Mouse (Mus musculus): ENCODE results near the gene Slco1a1. TPM values are rescaled to one million over a fixed set of nuclear protein-coding genes. Genes with fewer than 3 reads are reported as not detected.

Slco1a1 gene
- not detected for total RNA-seq (2021)
- polyA plus RNA-seq (2012; rRNA removed): not detected in 2 replicates
- long read RNA-seq: 0 reads

DNA sequence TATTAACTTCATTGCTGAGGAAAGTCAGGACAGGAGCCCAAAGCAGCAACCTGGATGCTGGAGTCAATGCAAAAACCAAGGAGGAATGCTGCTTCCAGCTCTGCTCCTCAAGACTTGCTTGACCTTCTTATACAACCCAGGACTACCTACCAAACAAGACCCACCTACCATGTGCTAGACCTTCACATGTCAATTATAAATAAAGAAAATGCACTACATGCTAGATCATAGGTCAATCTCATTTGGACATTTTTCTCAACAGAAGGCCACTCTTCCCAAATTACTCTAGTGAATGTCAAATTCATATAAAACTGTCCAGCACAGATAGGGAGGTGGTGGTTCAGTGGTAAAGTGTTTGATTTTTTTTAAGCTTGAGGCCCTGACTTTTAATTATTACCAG lies at the start of gene Slco1a1:
Slco1a1 (minus strand) TSS at position 101 of the 400 bp plus-strand sequence.
- Histone ChIP-seq H3K27me3 (ENCODE audit: control insufficient read depth, insufficient read depth, low read length) (no peaks in the 10 kb centered on the region), H3K9ac (ENCODE audit: low read depth, low read length) (no peak within 1 kb of the TSS), H3K4me3 (no peak within 1 kb of the TSS), H3K79me2 (replicated peaks; ENCODE audit: control insufficient read depth, insufficient read depth, low read length) (no peaks in the 10 kb centered on the region), H3K4me1 (ENCODE audit: control insufficient read depth, insufficient read depth, low read length) (no peaks in the 10 kb centered on the region), H3K27ac (no peak within 1 kb of the TSS), H3K36me3 (ENCODE audit: control insufficient read depth, insufficient read depth, low read length) (no peaks in the 10 kb centered on the region)
- DNase-seq: no peak
- intact Hi-C loops (cut with DNase I): no loop called here
- TF ChIP-seq POLR2A (IDR thresholded peaks at IDR 0.05; ENCODE audit: insufficient read depth, low read depth, low read length): no peak
- no peak for TF ChIP-seq EP300 (IDR thresholded peaks at IDR 0.05; ENCODE audit: insufficient read depth, low read depth, low read length)
- TF ChIP-seq CTCF (IDR thresholded peaks at IDR 0.05): no peak

DNA sequence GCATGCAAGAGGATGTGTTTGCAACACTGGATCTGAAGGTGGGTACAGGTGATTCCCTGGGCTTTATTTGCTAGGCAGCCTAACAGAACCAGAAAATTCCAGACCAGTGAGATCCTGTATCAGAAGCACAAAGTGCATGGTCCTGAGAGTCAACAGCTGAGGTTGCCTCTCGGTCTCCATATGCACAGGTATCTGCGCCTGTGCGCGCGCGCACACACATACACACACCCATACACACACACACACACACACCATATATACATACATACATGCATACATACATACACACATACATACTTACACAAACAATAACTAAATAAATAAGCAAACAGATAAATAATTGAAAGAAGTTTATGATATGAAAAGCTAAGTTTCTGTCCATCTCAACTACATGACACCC lies 40.0 kb upstream of the Slco1a1 start:
- H3K36me3 ChIP-seq (ENCODE audit: control insufficient read depth, insufficient read depth, low read length): no peaks in the 10 kb centered on the region
- no peak for DNase-seq
- WGBS: 100% methylated on average over 6 of the region's 6 CpGs
- H3K79me2 ChIP-seq (replicated peaks; ENCODE audit: control insufficient read depth, insufficient read depth, low read length): no peaks in the 10 kb centered on the region
- TF ChIP-seq CTCF (IDR thresholded peaks at IDR 0.05) (no peak), POLR2A (IDR thresholded peaks at IDR 0.05; ENCODE audit: insufficient read depth, low read depth, low read length) (no peak), EP300 (IDR thresholded peaks at IDR 0.05; ENCODE audit: insufficient read depth, low read depth, low read length) (no peak)
- H3K27ac ChIP-seq: no peak overlapping the region
- intact Hi-C loops (cut with DNase I): no loop called here
- no peaks in the 10 kb centered on the region for H3K4me1 ChIP-seq (ENCODE audit: control insufficient read depth, insufficient read depth, low read length)
- H3K9ac ChIP-seq (ENCODE audit: low read depth, low read length): no peak overlapping the region
- H3K4me3 ChIP-seq: no peak overlapping the region
- no peaks in the 10 kb centered on the region for H3K27me3 ChIP-seq (ENCODE audit: control insufficient read depth, insufficient read depth, low read length)

DNA sequence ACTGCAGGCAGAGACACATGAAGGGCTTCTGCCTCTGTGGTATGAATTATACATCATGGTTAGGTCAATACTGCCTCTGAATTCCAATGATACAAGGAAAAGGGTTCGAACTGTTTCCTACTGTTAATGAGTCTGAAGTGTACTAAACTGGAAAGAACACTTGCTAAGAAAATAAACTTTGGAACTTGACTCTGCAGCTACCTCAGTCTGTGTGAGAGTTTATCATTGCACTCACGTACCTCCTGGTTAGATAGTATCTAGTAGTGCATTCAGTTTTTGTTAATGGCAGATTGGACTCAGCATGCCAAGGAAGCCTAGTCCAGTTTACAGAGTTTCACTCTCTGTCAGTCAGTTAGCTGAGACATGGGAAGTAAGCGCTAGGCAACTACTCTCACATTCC lies 37.9 kb upstream of the Slco1a1 start:
- H3K4me3 ChIP-seq: no peak overlapping the region
- no peak overlapping the region for H3K27ac ChIP-seq
- no peaks in the 10 kb centered on the region for H3K36me3 ChIP-seq (ENCODE audit: control insufficient read depth, insufficient read depth, low read length)
- no peaks in the 10 kb centered on the region for H3K27me3 ChIP-seq (ENCODE audit: control insufficient read depth, insufficient read depth, low read length)
- no peak for DNase-seq
- H3K4me1 ChIP-seq (ENCODE audit: control insufficient read depth, insufficient read depth, low read length): no peaks in the 10 kb centered on the region
- TF ChIP-seq EP300 (IDR thresholded peaks at IDR 0.05; ENCODE audit: insufficient read depth, low read depth, low read length) (no peak), POLR2A (IDR thresholded peaks at IDR 0.05; ENCODE audit: insufficient read depth, low read depth, low read length) (no peak), CTCF (IDR thresholded peaks at IDR 0.05) (no peak)
- no peak overlapping the region for H3K9ac ChIP-seq (ENCODE audit: low read depth, low read length)
- WGBS: 74% methylated on average over 3 of the region's 3 CpGs
- H3K79me2 ChIP-seq (replicated peaks; ENCODE audit: control insufficient read depth, insufficient read depth, low read length): no peaks in the 10 kb centered on the region
- intact Hi-C loops (cut with DNase I): no loop called here

DNA sequence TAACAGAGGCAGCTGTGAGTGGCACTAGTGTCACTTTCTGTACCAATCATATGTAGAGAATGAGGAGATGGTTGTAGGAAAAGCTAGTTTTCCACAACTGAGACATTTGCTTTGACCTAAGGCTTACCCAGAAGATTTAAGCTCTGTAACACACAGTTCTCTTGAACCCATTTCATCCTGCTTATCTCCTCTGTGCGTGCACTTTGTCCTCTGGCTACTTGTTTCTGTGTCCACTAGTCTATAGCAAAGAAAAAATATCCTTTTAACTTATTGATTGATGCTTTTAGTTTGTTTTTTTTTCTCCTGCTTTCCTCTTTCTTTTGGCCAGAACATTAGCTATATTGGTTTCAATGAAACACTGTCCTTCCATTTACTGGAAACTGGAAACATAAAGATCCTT lies 15.7 kb upstream of the Slco1a1 start:
- intact Hi-C loops (cut with DNase I): no loop called here
- Histone ChIP-seq H3K27me3 (ENCODE audit: control insufficient read depth, insufficient read depth, low read length) (no peaks in the 10 kb centered on the region), H3K79me2 (replicated peaks; ENCODE audit: control insufficient read depth, insufficient read depth, low read length) (no peaks in the 10 kb centered on the region), H3K4me1 (ENCODE audit: control insufficient read depth, insufficient read depth, low read length) (no peaks in the 10 kb centered on the region), H3K36me3 (ENCODE audit: control insufficient read depth, insufficient read depth, low read length) (no peaks in the 10 kb centered on the region), H3K27ac (no peak overlapping the region), H3K4me3 (no peak overlapping the region), H3K9ac (ENCODE audit: low read depth, low read length) (no peak overlapping the region)
- no peak for DNase-seq
- TF ChIP-seq POLR2A (IDR thresholded peaks at IDR 0.05; ENCODE audit: insufficient read depth, low read depth, low read length): no peak
- no peak for TF ChIP-seq CTCF (IDR thresholded peaks at IDR 0.05)
- no peak for TF ChIP-seq EP300 (IDR thresholded peaks at IDR 0.05; ENCODE audit: insufficient read depth, low read depth, low read length)
- WGBS: 67% methylated on average over 1 of the region's 1 CpGs

DNA sequence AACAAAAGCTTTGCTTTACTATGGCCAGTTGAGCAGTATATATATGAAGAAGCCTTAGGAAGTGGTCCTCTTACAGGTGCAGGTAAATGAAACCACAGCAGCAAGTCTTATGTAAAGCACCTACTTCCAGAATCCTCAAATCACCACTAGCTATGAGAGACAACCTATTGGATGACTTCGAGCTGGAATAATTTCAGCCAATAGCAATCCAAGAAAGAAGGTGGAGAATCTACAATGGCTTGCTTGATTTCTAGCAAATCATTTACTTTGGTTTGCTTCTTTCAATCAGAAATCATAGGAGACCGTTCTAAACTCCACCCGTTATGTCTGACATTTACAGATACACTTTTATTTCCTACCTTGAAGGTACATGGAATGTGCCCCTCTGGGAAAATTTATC lies 15.1 kb upstream of the Slco1a1 start:
- intact Hi-C loops (cut with DNase I): no loop called here
- H3K4me1 ChIP-seq (ENCODE audit: control insufficient read depth, insufficient read depth, low read length): no peaks in the 10 kb centered on the region
- no peaks in the 10 kb centered on the region for H3K27me3 ChIP-seq (ENCODE audit: control insufficient read depth, insufficient read depth, low read length)
- H3K36me3 ChIP-seq (ENCODE audit: control insufficient read depth, insufficient read depth, low read length): no peaks in the 10 kb centered on the region
- H3K9ac ChIP-seq (ENCODE audit: low read depth, low read length): no peak overlapping the region
- TF ChIP-seq EP300 (IDR thresholded peaks at IDR 0.05; ENCODE audit: insufficient read depth, low read depth, low read length): no peak
- no peak for TF ChIP-seq POLR2A (IDR thresholded peaks at IDR 0.05; ENCODE audit: insufficient read depth, low read depth, low read length)
- TF ChIP-seq CTCF (IDR thresholded peaks at IDR 0.05): no peak
- 85% methylated on average over 3 of the region's 3 CpGs for WGBS
- no peak overlapping the region for H3K4me3 ChIP-seq
- H3K79me2 ChIP-seq (replicated peaks; ENCODE audit: control insufficient read depth, insufficient read depth, low read length): no peaks in the 10 kb centered on the region
- DNase-seq: no peak
- no peak overlapping the region for H3K27ac ChIP-seq

DNA sequence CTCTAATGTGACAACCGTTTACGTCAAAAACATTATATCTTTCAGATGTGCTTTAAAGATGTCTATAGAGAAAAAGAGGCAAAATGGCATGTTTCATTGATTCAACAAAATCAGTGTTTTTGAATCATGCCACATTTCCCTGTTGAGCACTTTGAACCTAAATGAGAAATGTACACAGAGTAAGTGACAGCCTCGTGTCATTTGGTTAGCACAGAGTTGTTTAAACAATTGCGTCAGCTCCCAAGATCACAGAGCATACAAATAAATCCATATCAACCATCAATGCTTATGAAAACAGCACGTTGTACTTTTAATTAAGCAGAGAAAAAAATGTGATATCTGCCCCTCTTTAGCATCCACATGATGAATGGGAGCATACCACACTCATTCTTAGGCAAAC lies 13.7 kb upstream of the Slco1a1 start:
- intact Hi-C loops (cut with DNase I): no loop called here
- no peaks in the 10 kb centered on the region for H3K79me2 ChIP-seq (replicated peaks; ENCODE audit: control insufficient read depth, insufficient read depth, low read length)
- 72% methylated on average over 5 of the region's 5 CpGs for WGBS
- H3K9ac ChIP-seq (ENCODE audit: low read depth, low read length): no peak overlapping the region
- no peak overlapping the region for H3K4me3 ChIP-seq
- no peak for TF ChIP-seq POLR2A (IDR thresholded peaks at IDR 0.05; ENCODE audit: insufficient read depth, low read depth, low read length)
- TF ChIP-seq EP300 (IDR thresholded peaks at IDR 0.05; ENCODE audit: insufficient read depth, low read depth, low read length): no peak
- TF ChIP-seq CTCF (IDR thresholded peaks at IDR 0.05): no peak
- H3K27ac ChIP-seq: no peak overlapping the region
- no peaks in the 10 kb centered on the region for H3K27me3 ChIP-seq (ENCODE audit: control insufficient read depth, insufficient read depth, low read length)
- H3K4me1 ChIP-seq (ENCODE audit: control insufficient read depth, insufficient read depth, low read length): no peaks in the 10 kb centered on the region
- no peaks in the 10 kb centered on the region for H3K36me3 ChIP-seq (ENCODE audit: control insufficient read depth, insufficient read depth, low read length)
- no peak for DNase-seq

Data from heart, adult 2 months (tissue).